Mouse (Mus musculus) left cerebral cortex, adult 6 months (tissue): ENCODE data around the gene Cfap157. TPM values are rescaled to one million over a fixed set of nuclear protein-coding genes. Genes with fewer than 3 reads are reported as not detected.

Experiments
- long read RNA-seq, 2 experiments: library from polyadenylated mRNA; unstranded; transcript quantifications; one replicate each; pipeline ENCODE4 v2.0.0; 2019 to 2020
- polyA plus RNA-seq: library from polyadenylated mRNA; unstranded; fragments of <200 nt; fragmentation: Nextera tagmentation; gene quantifications from 2 replicates; pipeline ENCODE4 v1.2.3, GENCODE M21; 2021

The Cfap157 gene
- polyA plus RNA-seq = 0.51 and 1.0 TPM in 2 replicates
- long read RNA-seq, experiment 1 = 0 reads
- long read RNA-seq, experiment 2, partial matches to known transcripts = 0 of 1 reads
- long read RNA-seq, experiment 2, other reads (novel, unspliced or antisense) = 1 of 1 reads

GRCm38 (mm10) chr2:32784048-32784681 is at the start of gene Cfap157:
Cfap157 (minus strand) TSS chr2:32784428.

GRCm38 (mm10) chr2:32775359-32776074 is 8.7 kb downstream of the Cfap157 start, which contains the start of the genes Ttc16 and Ptrh1:
Ttc16 (minus strand) TSS chr2:32775633.
Ptrh1 (plus strand) TSS chr2:32775786.

GRCm38 (mm10) chr2:32757056-32757845 is 27.0 kb downstream of the Cfap157 start, which contains the start of gene Tor2a:
Tor2a (plus strand) TSS chr2:32757234.

GRCm38 (mm10) chr2:32740916-32741272 is 43.3 kb downstream of the Cfap157 start, which contains the start of gene 6330409D20Rik:
6330409D20Rik (minus strand) TSS chr2:32741016.

Other genes with a start within 250 kb of the Cfap157 start
- gene Fam102a, start 249.1 kb downstream of the Cfap157 start, polyA plus RNA-seq = 11.8 and 47.4 TPM in 2 replicates
- 158 and 169 TPM in 2 replicates for gene Dpm2, start 213.6 kb downstream of the Cfap157 start, polyA plus RNA-seq
- gene Pip5kl1, start 209.6 kb downstream of the Cfap157 start, polyA plus RNA-seq = 1.8 and 2.5 TPM in 2 replicates
- 0.82 and 1.0 TPM in 2 replicates for gene 9430097D07Rik, start 208.7 kb downstream of the Cfap157 start, polyA plus RNA-seq
- gene St6galnac4, start 197.3 kb downstream of the Cfap157 start, polyA plus RNA-seq = 30.9 and 36.6 TPM in 2 replicates
- 13.3 and 40.6 TPM in 2 replicates for gene St6galnac6, start 184.7 kb downstream of the Cfap157 start, polyA plus RNA-seq
- 112 and 131 TPM in 2 replicates for gene Ak1, start 162.7 kb downstream of the Cfap157 start, polyA plus RNA-seq
- 10.8 and 14.2 TPM in 2 replicates for gene Eng, start 137.8 kb downstream of the Cfap157 start, polyA plus RNA-seq
- 5.1 TPM in 2 replicates for gene Fpgs, start 80.3 kb downstream of the Cfap157 start, polyA plus RNA-seq
- 12.2 and 25.6 TPM in 2 replicates for gene Cdk9, start 71.4 kb downstream of the Cfap157 start, polyA plus RNA-seq
- 27.0 and 43.2 TPM in 2 replicates for gene Sh2d3c, start 63.4 kb downstream of the Cfap157 start, polyA plus RNA-seq
- 0.85 and 1.3 TPM in 2 replicates for gene 6330409D20Rik, start 43.4 kb downstream of the Cfap157 start, polyA plus RNA-seq
- gene Tor2a, start 27.2 kb downstream of the Cfap157 start, polyA plus RNA-seq = 41.4 and 45.7 TPM in 2 replicates
- gene Ttc16, start 8.8 kb downstream of the Cfap157 start, polyA plus RNA-seq = 0.25 and 0.26 TPM in 2 replicates
- 8.6 and 10.8 TPM in 2 replicates for gene Ptrh1, start 8.6 kb downstream of the Cfap157 start, polyA plus RNA-seq
- 332 and 465 TPM in 2 replicates for gene Stxbp1, start 62.8 kb upstream of the Cfap157 start, polyA plus RNA-seq
- gene Fam129b, start 91.7 kb upstream of the Cfap157 start, polyA plus RNA-seq = 3.1 and 7.2 TPM in 2 replicates
- gene Rpl12, start 177.1 kb upstream of the Cfap157 start, polyA plus RNA-seq = 450 and 664 TPM in 2 replicates
- 7.6 and 9.0 TPM in 2 replicates for gene Lrsam1, start 177.2 kb upstream of the Cfap157 start, polyA plus RNA-seq
- 26.6 and 29.5 TPM in 2 replicates for gene Slc2a8, start 197.7 kb upstream of the Cfap157 start, polyA plus RNA-seq